Mouse (Mus musculus): Measurements from ENCODE around the gene Galnt16.

- TF ChIP-seq CTCF (IDR thresholded peaks at IDR 0.05; ENCODE audit: control insufficient read depth, insufficient read depth, insufficient replicate concordance, low read depth, low read length): no peak
- TF ChIP-seq POLR2A (IDR thresholded peaks at IDR 0.05; ENCODE audit: control insufficient read depth, low read depth, low read length): no peak
Observed at GRCm38 (mm10) chr12:80608576-80608975, 90.5 kb downstream of the Galnt16 start.
